Mouse (Mus musculus): ENCODE results near the gene Pla2g1b. TPM values are rescaled to one million over a fixed set of nuclear protein-coding genes. Genes with fewer than 3 reads are reported as not detected.

Gene Pla2g1b
- polyA plus RNA-seq, 2 experiments = not detected

- DNase-seq (ENCODE audit: low spot score) (no peak), ATAC-seq (ENCODE audit: low FRiP score, low read depth) (no peak)
- 85% methylated on average over 3 of the region's 3 CpGs for WGBS
- H3K4me2 ChIP-seq (replicated peaks; ENCODE audit: low read depth, low read length, severe bottlenecking) = no peak overlapping the region
- TF ChIP-seq POLR2A (IDR thresholded peaks at IDR 0.05; ENCODE audit: borderline replicate concordance, extremely low read depth, insufficient read depth, insufficient read length) = no peak
- peaks cover 91% of the 10 kb centered on the region for H3K36me3 ChIP-seq (ENCODE audit: control insufficient read depth, insufficient read depth, low read length)
- no peak overlapping the region for H3K4me3 ChIP-seq (replicated peaks; ENCODE audit: low read length)
- no peaks in the 10 kb centered on the region for H3K4me1 ChIP-seq (ENCODE audit: control insufficient read depth, insufficient read depth, low read length)
- no peaks in the 10 kb centered on the region for H3K9me3 ChIP-seq (ENCODE audit: control insufficient read depth, low read length)
- H3K27ac ChIP-seq (replicated peaks; ENCODE audit: low read depth, low read length) = no peak overlapping the region
- no peak overlapping the region for H3K9ac ChIP-seq (ENCODE audit: low read depth, low read length, severe bottlenecking)
- no peaks in the 10 kb centered on the region for H3K27me3 ChIP-seq (ENCODE audit: control insufficient read depth, insufficient read depth, low read length)
These were observed 16.8 kb upstream of the Pla2g1b start for GRCm38 (mm10) chr5:115449247-115449646.

GRCm38 (mm10) chr5:115450410-115451317, 15.4 kb upstream of the Pla2g1b start:
- no peak overlapping the region for H3K4me2 ChIP-seq (replicated peaks; ENCODE audit: low read depth, low read length, severe bottlenecking)
- no peaks in the 10 kb centered on the region for H3K27me3 ChIP-seq (ENCODE audit: control insufficient read depth, insufficient read depth, low read length)
- ATAC-seq (ENCODE audit: low FRiP score, low read depth) (no peak; the same call in 1 of the 2 replicates), DNase-seq (ENCODE audit: low spot score) (no peak)
- no peak overlapping the region for H3K4me3 ChIP-seq (replicated peaks; ENCODE audit: low read length)
- no peak for TF ChIP-seq POLR2A (IDR thresholded peaks at IDR 0.05; ENCODE audit: borderline replicate concordance, extremely low read depth, insufficient read depth, insufficient read length)
- H3K27ac ChIP-seq (replicated peaks; ENCODE audit: low read depth, low read length) = no peak overlapping the region
- no peaks in the 10 kb centered on the region for H3K4me1 ChIP-seq (ENCODE audit: control insufficient read depth, insufficient read depth, low read length)
- H3K36me3 ChIP-seq (ENCODE audit: control insufficient read depth, insufficient read depth, low read length) = peaks cover 82% of the 10 kb centered on the region
- H3K9me3 ChIP-seq (ENCODE audit: control insufficient read depth, low read length) = no peaks in the 10 kb centered on the region
- WGBS = 92% methylated on average over 25 of the region's 27 CpGs
- no peak overlapping the region for H3K9ac ChIP-seq (ENCODE audit: low read depth, low read length, severe bottlenecking)

- Histone ChIP-seq H3K4me2 (replicated peaks; ENCODE audit: low read depth, low read length, severe bottlenecking) (no peak overlapping the region), H3K4me1 (ENCODE audit: control insufficient read depth, insufficient read depth, low read length) (no peaks in the 10 kb centered on the region), H3K36me3 (ENCODE audit: control insufficient read depth, insufficient read depth, low read length) (peaks cover 48% of the 10 kb centered on the region), H3K9me3 (ENCODE audit: control insufficient read depth, low read length) (no peaks in the 10 kb centered on the region), H3K27ac (replicated peaks; ENCODE audit: low read depth, low read length) (no peak overlapping the region), H3K27me3 (ENCODE audit: control insufficient read depth, insufficient read depth, low read length) (no peaks in the 10 kb centered on the region), H3K4me3 (replicated peaks; ENCODE audit: low read length) (no peak overlapping the region), H3K9ac (ENCODE audit: low read depth, low read length, severe bottlenecking) (no peak overlapping the region)
- DNase-seq (ENCODE audit: low spot score) = no peak
- 91% methylated on average over 12 of the region's 12 CpGs for whole genome bisulfite sequencing
- ATAC-seq (ENCODE audit: low FRiP score, low read depth) = no peak
- TF ChIP-seq POLR2A (IDR thresholded peaks at IDR 0.05; ENCODE audit: borderline replicate concordance, extremely low read depth, insufficient read depth, insufficient read length) = no peak
These were observed 11.5 kb upstream of the Pla2g1b start for GRCm38 (mm10) chr5:115454422-115455090.

- H3K27me3 ChIP-seq (ENCODE audit: control insufficient read depth, insufficient read depth, low read length) = no peaks in the 10 kb centered on the region
- WGBS = 80% methylated on average over 7 of the region's 7 CpGs
- H3K4me1 ChIP-seq (ENCODE audit: control insufficient read depth, insufficient read depth, low read length) = no peaks in the 10 kb centered on the region
- no peak overlapping the region for H3K4me2 ChIP-seq (replicated peaks; ENCODE audit: low read depth, low read length, severe bottlenecking)
- ATAC-seq (ENCODE audit: low FRiP score, low read depth) (no peak), DNase-seq (ENCODE audit: low spot score) (no peak)
- no peak for TF ChIP-seq POLR2A (IDR thresholded peaks at IDR 0.05; ENCODE audit: borderline replicate concordance, extremely low read depth, insufficient read depth, insufficient read length)
- H3K27ac ChIP-seq (replicated peaks; ENCODE audit: low read depth, low read length) = no peak overlapping the region
- H3K36me3 ChIP-seq (ENCODE audit: control insufficient read depth, insufficient read depth, low read length) = peaks cover 35% of the 10 kb centered on the region
- H3K9me3 ChIP-seq (ENCODE audit: control insufficient read depth, low read length) = no peaks in the 10 kb centered on the region
- H3K9ac ChIP-seq (ENCODE audit: low read depth, low read length, severe bottlenecking) = no peak overlapping the region
- H3K4me3 ChIP-seq (replicated peaks; ENCODE audit: low read length) = no peak overlapping the region
These were observed 10.2 kb upstream of the Pla2g1b start for GRCm38 (mm10) chr5:115455838-115456237.

GRCm38 (mm10) chr5:115458918-115459317, 7.1 kb upstream of the Pla2g1b start:
- Histone ChIP-seq H3K9me3 (ENCODE audit: control insufficient read depth, low read length) (no peaks in the 10 kb centered on the region), H3K27me3 (ENCODE audit: control insufficient read depth, insufficient read depth, low read length) (no peaks in the 10 kb centered on the region), H3K4me2 (replicated peaks; ENCODE audit: low read depth, low read length, severe bottlenecking) (no peak overlapping the region), H3K4me3 (replicated peaks; ENCODE audit: low read length) (no peak overlapping the region), H3K9ac (ENCODE audit: low read depth, low read length, severe bottlenecking) (no peak overlapping the region), H3K27ac (replicated peaks; ENCODE audit: low read depth, low read length) (no peak overlapping the region), H3K36me3 (ENCODE audit: control insufficient read depth, insufficient read depth, low read length) (peaks cover 9% of the 10 kb centered on the region), H3K4me1 (ENCODE audit: control insufficient read depth, insufficient read depth, low read length) (no peaks in the 10 kb centered on the region)
- DNase-seq (ENCODE audit: low spot score) (no peak), ATAC-seq (ENCODE audit: low FRiP score, low read depth) (no peak)
- TF ChIP-seq POLR2A (IDR thresholded peaks at IDR 0.05; ENCODE audit: borderline replicate concordance, extremely low read depth, insufficient read depth, insufficient read length) = no peak
- WGBS = 60% methylated on average over 13 of the region's 13 CpGs
